Mouse (Mus musculus) urinary bladder, postnatal 4 days (tissue): ENCODE data around the gene Susd4.

Experiments used
- DNase-seq, 2 experiments: peaks; one replicate each; pipeline ENCODE4 v3.0.0; 2021 to 2022; ENCODE audit warnings: low spot score in 2 of 2

The Susd4 gene

GRCm38 (mm10) chr1:182918718-182919346, 155.2 kb downstream of the Susd4 start:
- DNase-seq = no peak

- DNase-seq = no peak
Observed at GRCm38 (mm10) chr1:182922824-182923223, 159.2 kb downstream of the Susd4 start.

- DNase-seq = no peak
Observed at GRCm38 (mm10) chr1:182926465-182926864, 162.8 kb downstream of the Susd4 start.

GRCm38 (mm10) chr1:182927878-182928851, 164.5 kb downstream of the Susd4 start:
- DNase-seq = no peak

- peak; percentile 6 to 7 for DNase-seq
Observed at GRCm38 (mm10) chr1:182935469-182935868, 171.8 kb downstream of the Susd4 start.

- DNase-seq = peak in 1 of 2 experiments; percentile 40
Observed at GRCm38 (mm10) chr1:182937486-182938120, 173.9 kb downstream of the Susd4 start.

- no peak for DNase-seq
Observed at GRCm38 (mm10) chr1:182941921-182942320, 178.3 kb downstream of the Susd4 start.

- DNase-seq = no peak
Observed at GRCm38 (mm10) chr1:182943911-182944310, 180.3 kb downstream of the Susd4 start.

GRCm38 (mm10) chr1:182944638-182945037, 181.0 kb downstream of the Susd4 start:
- no peak for DNase-seq

GRCm38 (mm10) chr1:182945561-182945960, 181.9 kb downstream of the Susd4 start:
- DNase-seq = no peak
